Mouse (Mus musculus) CD4-positive, CD25-positive, alpha-beta regulatory T cell, adult 2 months (primary cell): ENCODE measurements around the gene Sox5.

Experiments
- DNase-seq: peaks from one replicate; pipeline ENCODE4 v3.0.0-alpha.2; 2012; ENCODE audit warnings: low read depth, low spot score

Sox5 gene

GRCm38 (mm10) chr6:143958372-143958771 lies 823.4 kb downstream of the Sox5 start:
- DNase-seq: no peak

DNA sequence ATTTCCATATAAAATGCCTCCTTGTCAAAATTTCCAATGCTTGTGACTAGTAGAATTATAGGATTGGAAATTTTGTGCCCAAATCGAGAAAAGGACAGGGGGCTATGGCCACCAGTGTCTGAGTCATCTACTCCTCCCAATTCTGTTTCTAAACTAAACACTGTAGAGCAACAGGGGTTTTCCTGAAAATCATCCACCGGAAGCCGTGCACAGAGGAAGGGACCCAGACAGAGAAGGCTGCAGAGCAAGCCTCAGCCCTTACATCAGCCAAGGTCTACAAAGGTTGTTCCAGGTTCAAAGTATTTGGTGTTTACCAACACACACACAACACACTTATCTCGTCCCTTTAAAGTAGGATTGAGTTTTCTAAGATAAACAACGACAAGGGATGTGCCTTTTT lies 824.7 kb downstream of the Sox5 start:
- peak; percentile 63 for DNase-seq

GRCm38 (mm10) chr6:143948553-143949308 lies 833.0 kb downstream of the Sox5 start:
- peak; percentile 17 for DNase-seq

- DNase-seq: no peak
Measured at GRCm38 (mm10) chr6:143948071-143948470, 833.7 kb downstream of the Sox5 start.

GRCm38 (mm10) chr6:143943126-143943525 lies 838.7 kb downstream of the Sox5 start:
- no peak for DNase-seq

GRCm38 (mm10) chr6:143941291-143941785 lies 840.4 kb downstream of the Sox5 start:
- DNase-seq: no peak

DNA sequence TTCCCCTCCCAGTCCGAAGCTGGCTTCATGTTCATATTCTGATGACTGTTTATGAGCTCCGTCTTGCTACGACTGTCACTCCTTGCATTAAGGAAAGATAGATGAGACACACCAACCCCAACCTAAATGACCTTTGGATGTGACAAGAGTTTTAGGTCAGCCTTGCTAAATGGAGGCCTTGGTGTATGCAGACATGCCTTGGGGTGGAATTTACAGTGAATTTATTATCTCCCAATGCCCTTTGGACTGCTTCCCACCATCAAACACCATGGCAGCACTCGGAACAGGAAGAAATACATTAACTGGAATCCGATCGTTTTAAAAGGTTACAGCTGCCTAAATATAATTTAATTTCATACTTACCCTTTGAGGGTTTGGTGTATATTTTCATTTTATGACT lies 858.6 kb downstream of the Sox5 start:
- DNase-seq: no peak

- no peak for DNase-seq
Measured at GRCm38 (mm10) chr6:143918405-143918947, 863.3 kb downstream of the Sox5 start.

- DNase-seq: no peak
Measured at GRCm38 (mm10) chr6:143916152-143916735, 865.5 kb downstream of the Sox5 start.

DNA sequence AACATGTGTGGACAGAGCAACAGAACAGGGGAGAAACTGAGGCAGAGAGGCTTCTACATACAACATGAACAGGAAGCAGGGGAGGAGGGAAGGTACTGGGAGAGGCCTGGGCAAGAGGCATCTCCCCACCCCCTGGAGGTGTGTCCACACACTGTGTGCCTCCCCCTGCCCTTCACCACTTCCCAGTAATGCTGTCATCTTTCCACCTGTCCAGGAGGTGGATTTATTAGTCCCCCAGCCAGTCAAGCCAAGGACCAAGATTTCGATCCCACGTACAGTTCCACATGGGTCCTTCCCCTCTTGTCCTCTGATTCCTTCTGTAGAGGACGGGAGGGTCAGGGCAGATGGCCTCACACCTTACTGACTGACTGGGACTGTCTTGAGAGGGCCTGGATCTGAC lies 866.1 kb downstream of the Sox5 start:
- DNase-seq: no peak

DNA sequence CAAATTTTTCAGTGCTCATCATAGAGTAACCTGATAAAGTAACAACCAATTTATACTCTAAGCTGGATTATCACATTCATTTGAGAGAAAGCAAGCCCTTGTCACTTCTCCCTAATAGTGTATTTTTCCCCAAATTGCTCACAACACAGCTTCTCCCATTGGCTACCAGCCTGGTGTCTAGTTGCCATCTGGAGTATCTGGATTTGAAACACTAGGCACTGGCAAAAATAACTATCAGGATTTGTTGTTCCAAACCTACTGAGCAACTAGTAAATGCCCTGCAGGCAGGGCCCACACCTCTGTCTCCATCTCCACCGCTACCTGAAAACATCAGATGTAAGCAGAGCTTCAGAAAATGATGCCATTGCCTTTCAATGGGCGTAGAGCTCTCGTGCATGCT lies 869.5 kb downstream of the Sox5 start:
- no peak for DNase-seq

- no peak for DNase-seq
Measured at GRCm38 (mm10) chr6:143904693-143905031, 877.1 kb downstream of the Sox5 start.

DNA sequence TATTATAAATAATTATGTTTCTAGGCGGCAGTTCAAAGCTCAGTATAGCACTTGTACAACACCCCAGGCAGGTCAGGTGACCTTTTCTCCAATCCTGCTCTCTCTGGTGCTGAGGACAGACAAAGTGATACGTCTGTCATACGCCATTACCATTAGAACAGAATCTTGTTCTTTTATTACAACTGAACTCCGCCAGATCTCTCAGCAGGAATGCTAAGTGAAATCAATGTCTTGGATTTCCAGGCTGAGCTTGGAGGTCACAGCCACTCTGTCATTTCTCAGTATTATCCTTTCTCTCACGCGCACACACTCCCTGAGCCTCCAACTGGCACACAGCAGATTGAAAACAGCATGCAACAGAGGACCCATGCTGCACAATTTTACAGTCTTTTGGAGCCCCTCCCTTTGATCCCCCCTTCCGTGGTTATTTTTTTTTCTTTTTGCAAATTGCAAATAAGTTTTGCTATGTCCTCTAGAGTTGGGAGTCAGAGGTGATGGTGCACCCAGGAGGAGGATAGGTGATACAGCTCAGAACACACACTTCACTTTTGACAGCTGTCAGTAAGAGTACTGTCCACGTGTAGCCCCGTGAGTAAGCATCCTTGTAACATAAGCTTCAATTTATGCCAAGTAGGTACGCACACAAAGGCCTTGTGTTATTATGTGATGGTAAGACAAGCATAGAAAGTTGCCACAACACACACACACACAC lies 877.6 kb downstream of the Sox5 start:
- no peak for DNase-seq

- no peak for DNase-seq
Measured at GRCm38 (mm10) chr6:143900871-143901270, 880.9 kb downstream of the Sox5 start.

DNA sequence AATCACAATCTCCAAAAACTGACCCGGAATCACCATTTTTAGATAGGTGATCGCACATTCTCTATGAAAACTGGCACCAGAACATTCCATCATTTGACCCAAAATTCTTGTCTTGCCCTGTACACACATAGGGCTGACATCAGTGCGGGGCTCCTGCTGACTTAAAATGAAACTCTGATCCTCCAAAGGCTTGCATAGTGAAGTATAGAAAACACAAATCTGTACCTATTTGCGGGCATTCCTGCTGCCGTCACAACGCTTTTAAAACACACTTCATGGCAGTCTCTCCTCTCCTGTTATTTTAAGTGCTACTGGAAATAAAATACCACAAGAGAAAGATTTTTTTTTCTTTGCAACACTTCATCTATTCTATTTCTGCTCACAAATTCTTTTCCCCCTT lies 886.7 kb downstream of the Sox5 start:
- DNase-seq: no peak

- no peak for DNase-seq
Measured at GRCm38 (mm10) chr6:143892869-143893268, 888.9 kb downstream of the Sox5 start.

DNA sequence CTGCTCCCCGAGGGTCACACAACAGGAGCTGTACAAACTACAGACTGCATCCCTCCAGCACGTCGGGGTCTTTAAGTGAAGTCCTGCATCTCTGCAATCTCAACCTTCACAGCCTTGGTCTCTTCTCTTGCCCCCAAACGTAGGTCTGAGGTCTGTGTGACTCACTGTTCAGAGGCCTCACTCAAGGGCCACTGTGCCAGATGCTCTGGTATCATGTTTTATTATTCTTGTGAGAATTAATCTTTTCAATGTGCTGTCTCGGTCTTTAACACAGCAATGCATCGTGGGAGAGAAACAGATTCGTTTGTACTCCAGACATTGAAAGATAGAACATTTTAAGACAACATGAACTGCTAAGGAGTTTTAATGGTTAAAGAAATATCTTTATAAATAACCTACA lies 893.2 kb downstream of the Sox5 start:
- no peak for DNase-seq

DNA sequence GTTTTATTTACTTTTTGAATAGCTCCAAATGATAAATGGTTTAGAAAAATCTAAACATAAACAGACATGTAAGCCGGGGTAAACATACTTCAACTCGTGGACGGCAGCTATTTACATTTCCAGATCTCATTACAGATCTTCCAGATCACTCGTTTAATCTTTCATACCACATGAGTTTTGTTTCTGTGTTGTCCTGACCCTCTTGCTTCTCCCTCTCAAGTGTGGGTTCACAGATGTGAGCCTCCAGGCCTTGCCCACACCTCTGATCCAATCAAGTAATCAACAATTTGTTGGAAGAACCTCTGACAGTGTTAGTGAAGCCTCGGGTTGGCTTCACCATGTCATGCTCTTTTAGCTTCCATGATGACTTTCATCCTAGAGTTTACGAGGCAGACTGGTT lies 903.3 kb downstream of the Sox5 start:
- no peak for DNase-seq

DNA sequence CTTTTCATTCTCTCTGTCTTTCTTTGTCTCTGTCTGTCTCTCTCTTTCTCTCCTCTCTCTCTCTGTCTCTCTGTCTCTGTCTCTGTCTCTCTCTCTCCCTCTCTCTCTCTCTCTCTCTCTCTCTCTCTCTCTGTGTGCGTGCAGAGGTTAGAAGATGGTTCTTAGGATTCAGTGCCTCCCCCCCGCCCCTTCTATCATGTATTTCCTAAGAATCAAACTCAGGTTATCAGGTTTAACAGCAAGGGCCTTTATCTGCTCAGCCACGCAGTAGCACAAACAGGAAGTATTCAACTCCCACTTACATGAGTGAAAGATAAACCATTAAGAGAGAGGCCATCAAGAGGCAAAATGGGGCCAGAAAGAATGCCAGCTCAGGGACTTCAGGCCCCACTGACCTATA lies 913.0 kb downstream of the Sox5 start:
- DNase-seq: peak; percentile 30

- DNase-seq: peak; percentile 76
Measured at GRCm38 (mm10) chr6:143868155-143868685, 913.6 kb downstream of the Sox5 start.

- no peak for DNase-seq
Measured at GRCm38 (mm10) chr6:143867029-143867428, 914.7 kb downstream of the Sox5 start.

- DNase-seq: no peak
Measured at GRCm38 (mm10) chr6:143866566-143866965, 915.2 kb downstream of the Sox5 start.
